In genomic region chr7:139381877-139382276, GRCm38 (mm10) we compare ENCODE assay signal across 34 mouse cellular contexts.
"Had no signal": no experiment of that assay in that cellular context is flagged by ENCODE, and none has a peak within 500 bp of the region (broad histone marks: within the 10 kb centered on the region; RNA-seq: fewer than 3 reads in every experiment).

No protein-coding gene starts in this region.

- H3K4me2 ChIP-seq: heart, embryonic 11.5 days; heart, embryonic 12.5 days; heart, embryonic 13.5 days; heart, embryonic 15.5 days; hindbrain, embryonic 12.5 days; hindbrain, embryonic 13.5 days; hindbrain, embryonic 14.5 days; hindbrain, embryonic 15.5 days; intestine, embryonic 15.5 days; kidney, embryonic 15.5 days had no signal

- DNase-seq: heart, postnatal 10 days; heart, postnatal 14 days; heart, postnatal 36 days; kidney, adult 11 months; kidney, adult 18-20 months; kidney, adult 2 months; kidney, adult 8-10 months; kidney, adult 9 months; kidney, postnatal 10 days; kidney, postnatal 14 days; kidney, postnatal 25 days; kidney, postnatal 36 days; kidney, postnatal 4 days; layer of hippocampus, adult 9-11 months; layer of hippocampus, postnatal 36 days had no signal

- H3K4me3 ChIP-seq: heart, embryonic 10.5 days; heart, embryonic 12.5 days; heart, embryonic 13.5 days; heart, embryonic 15.5 days; hindbrain, embryonic 10.5 days; hindbrain, embryonic 12.5 days; hindbrain, embryonic 13.5 days; hindbrain, embryonic 15.5 days; intestine, embryonic 15.5 days; kidney, embryonic 15.5 days; layer of hippocampus, adult 2 months had no signal

- H3K27me3 ChIP-seq: heart, embryonic 12.5 days; heart, embryonic 13.5 days; heart, embryonic 15.5 days; hindbrain, embryonic 12.5 days; hindbrain, embryonic 13.5 days; hindbrain, embryonic 15.5 days; intestine, embryonic 15.5 days; kidney, embryonic 15.5 days had no signal

- ATAC-seq: hindbrain, embryonic 16.5 days; hindbrain, postnatal 0 days; inflammation-experienced regulatory T-cells, adult 6 months; intestine, embryonic 15.5 days; intestine, embryonic 16.5 days; intestine, postnatal 0 days had no signal

- H3K36me3 ChIP-seq: heart, embryonic 10.5 days; heart, embryonic 12.5 days; heart, embryonic 13.5 days; heart, embryonic 15.5 days; hindbrain, embryonic 10.5 days; hindbrain, embryonic 12.5 days; hindbrain, embryonic 13.5 days; hindbrain, embryonic 15.5 days; intestine, embryonic 15.5 days; kidney, embryonic 15.5 days had no signal

- H3K4me1 ChIP-seq: hindbrain, embryonic 10.5 days; hindbrain, embryonic 12.5 days had no signal

- H3K27ac ChIP-seq: heart, embryonic 10.5 days; heart, embryonic 13.5 days; heart, embryonic 15.5 days; hindbrain, embryonic 10.5 days; hindbrain, embryonic 12.5 days; hindbrain, embryonic 13.5 days; hindbrain, embryonic 14.5 days; hindbrain, embryonic 15.5 days; hindbrain, postnatal 0 days; intestine, embryonic 15.5 days; kidney, embryonic 15.5 days; kidney, postnatal 0 days; layer of hippocampus, adult 2 months had no signal

- H3K9me3 ChIP-seq: heart, embryonic 10.5 days; heart, embryonic 12.5 days; heart, embryonic 13.5 days; heart, embryonic 15.5 days; hindbrain, embryonic 10.5 days; hindbrain, embryonic 12.5 days; hindbrain, embryonic 13.5 days; hindbrain, embryonic 15.5 days; intestine, embryonic 15.5 days; kidney, embryonic 15.5 days had no signal

- H3K9ac ChIP-seq: heart, embryonic 12.5 days; heart, embryonic 13.5 days; heart, embryonic 15.5 days; hindbrain, embryonic 12.5 days; hindbrain, embryonic 13.5 days; hindbrain, embryonic 14.5 days; hindbrain, embryonic 15.5 days; intestine, embryonic 15.5 days; kidney, embryonic 15.5 days had no signal
